Mouse (Mus musculus) gastrocnemius, adult 18-20 months (tissue): ENCODE data around the gene Dnajc1. TPM values are rescaled to one million over a fixed set of nuclear protein-coding genes. Genes with fewer than 3 reads are reported as not detected.

ENCODE experiments used
- DNase-seq: peaks from one replicate; pipeline ENCODE4 v3.0.0; 2021; ENCODE audit warnings: low spot score
- total RNA-seq, 2 experiments: library from RNA; stranded (reverse); gene quantifications; 2 replicates each; pipeline ENCODE4 v1.2.3; 2021

Gene Dnajc1
- total RNA-seq, 2 experiments from 2014 or later, result 8.7 to 10.4 TPM

GRCm38 (mm10) chr2:18307440-18308305, 85.0 kb downstream of the Dnajc1 start:
- DNase-seq, result no peak

GRCm38 (mm10) chr2:18300949-18301348, 91.7 kb downstream of the Dnajc1 start:
- DNase-seq, result no peak

DNA sequence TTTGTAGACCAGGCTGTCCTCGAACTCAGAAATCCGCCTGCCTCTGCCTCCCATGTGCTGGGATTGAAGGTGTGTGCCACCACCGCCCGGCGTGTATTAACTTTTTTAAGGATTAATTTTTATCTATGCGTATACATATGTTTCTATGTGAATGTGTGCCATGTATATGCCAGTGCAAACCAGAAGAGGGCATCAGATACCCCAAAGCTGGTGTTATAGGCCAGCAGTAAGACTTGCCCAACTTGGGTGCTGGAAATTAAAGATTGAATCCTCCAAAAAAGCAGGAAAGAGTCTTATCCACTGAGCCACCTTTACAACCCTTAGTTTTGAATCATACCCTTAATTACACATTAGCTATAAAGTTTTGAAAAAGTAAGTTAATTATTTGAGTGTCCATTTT, 107.5 kb downstream of the Dnajc1 start:
- DNase-seq, result no peak

DNA sequence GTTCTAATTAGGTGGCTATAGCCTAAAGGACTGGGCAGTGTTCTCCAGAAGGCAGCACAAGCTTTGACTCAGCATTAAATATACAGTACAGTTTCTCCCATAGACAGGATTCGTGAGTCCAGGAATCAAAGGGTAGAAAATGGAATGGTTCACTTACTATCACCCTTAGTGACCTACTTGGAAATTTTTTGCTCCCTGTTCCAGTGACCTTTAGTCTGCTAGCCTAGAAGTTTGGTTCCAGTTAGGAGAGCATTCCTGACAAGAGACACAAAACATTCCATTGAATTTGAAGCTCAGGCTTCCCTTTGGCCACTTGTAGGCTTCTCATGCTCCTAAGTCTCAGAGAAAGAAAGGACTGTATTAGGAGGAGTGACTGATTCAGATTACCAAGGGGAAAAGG, 126.9 kb downstream of the Dnajc1 start:
- no peak for DNase-seq

DNA sequence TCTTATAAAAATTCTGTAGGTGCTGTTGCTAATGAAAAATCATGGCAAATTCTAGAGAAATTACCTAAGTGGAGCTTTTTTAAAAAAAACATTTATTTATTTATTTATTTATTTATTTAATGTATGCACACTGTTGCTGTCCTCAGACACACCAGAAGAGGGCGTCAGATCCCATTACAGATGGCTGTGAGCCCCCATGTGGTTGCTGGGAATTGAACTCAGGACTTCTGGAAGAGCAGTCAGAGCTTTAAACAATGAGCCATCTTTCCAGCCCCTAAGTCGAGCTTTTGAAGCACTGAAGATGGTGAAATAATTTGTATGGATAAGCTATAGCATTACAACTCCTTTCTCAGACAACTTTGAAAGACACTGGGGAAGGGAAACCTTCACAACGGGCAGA, 128.1 kb downstream of the Dnajc1 start:
- no peak for DNase-seq

- no peak for DNase-seq
These were observed 130.3 kb downstream of the Dnajc1 start for GRCm38 (mm10) chr2:18262298-18262697.

- DNase-seq, result no peak
These were observed 143.4 kb downstream of the Dnajc1 start for GRCm38 (mm10) chr2:18249224-18249623.

DNA sequence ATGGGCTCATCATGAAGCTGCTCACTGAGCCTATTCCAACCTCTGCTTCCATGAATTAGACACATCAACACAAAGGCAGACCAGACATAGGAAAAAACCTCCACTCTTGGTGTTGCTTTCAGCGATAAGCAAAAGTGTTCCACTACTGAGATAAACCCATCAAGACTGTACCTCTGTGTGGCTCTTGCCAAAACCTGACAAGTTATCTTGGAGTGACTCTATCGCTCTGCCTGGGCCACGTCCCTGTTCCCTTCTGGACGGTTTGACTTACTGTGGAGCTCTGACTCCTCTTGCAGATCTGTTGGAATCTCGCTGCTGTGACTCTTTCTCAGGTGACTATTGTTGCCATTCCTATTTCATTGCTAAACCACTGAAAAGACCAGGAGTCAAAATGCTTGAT, 157.1 kb downstream of the Dnajc1 start:
- DNase-seq, result no peak

GRCm38 (mm10) chr2:18232883-18233567, 159.6 kb downstream of the Dnajc1 start:
- no peak for DNase-seq

DNA sequence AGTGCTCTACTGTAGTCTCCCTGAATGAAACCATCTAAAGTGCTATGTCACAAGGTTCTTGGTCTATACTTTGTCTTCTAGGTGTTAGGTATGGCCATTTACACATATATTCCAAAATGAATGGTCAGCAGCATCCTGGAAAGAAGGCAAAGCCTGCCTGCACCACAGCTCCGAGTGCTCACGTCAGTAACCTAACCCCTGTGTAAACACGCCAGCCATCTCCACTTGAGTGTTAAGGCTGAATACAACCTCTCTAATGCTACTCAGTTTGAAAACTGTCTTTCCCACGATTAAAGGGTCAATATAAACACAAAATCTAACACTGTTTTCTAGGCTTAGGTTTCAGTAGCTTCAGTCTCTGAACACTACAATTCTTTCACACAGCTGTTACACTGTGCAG, 161.5 kb downstream of the Dnajc1 start:
- DNase-seq, result no peak

GRCm38 (mm10) chr2:18229279-18229678, 163.4 kb downstream of the Dnajc1 start:
- DNase-seq, result peak; percentile 18

GRCm38 (mm10) chr2:18228486-18229062, 164.1 kb downstream of the Dnajc1 start:
- DNase-seq, result no peak

DNA sequence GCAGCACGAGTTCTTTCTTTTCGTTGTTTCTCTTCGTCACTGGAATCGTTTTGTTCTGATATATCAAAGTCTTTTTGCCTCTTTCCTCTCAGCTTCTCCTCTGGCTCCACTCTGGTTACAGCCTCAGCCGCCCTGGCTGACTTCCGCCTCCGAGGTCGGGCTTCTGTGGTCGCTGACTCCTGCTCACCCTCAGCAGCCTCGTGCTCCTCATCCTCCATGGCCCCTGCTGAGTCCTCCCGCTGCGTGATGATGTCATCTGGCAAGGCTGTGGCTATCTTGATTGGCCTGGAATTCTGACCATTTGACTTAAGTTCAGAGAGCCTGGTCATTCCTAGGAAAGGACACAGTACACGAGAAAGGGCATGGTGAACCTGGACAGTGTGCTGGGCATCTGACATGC, 173.1 kb downstream of the Dnajc1 start:
- DNase-seq, result no peak

DNA sequence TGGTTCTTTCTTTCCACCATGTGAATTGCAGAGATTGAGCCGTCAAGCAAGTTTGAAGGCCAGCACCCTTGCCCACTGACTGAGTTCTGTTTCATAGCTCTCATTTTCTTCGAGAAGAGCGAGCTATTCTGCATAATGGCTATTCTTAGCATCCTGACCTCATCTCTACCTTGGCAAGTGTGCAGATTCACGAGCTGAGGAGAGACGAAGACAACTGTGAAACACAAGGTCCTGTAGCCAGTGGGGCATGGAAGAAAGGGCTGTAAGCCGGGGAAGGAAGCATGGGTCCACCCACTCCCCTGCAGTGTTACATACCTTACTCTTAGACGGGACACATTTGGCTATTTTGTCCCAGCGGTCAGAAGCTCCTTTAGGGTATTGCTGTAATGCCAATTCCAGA, 173.5 kb downstream of the Dnajc1 start:
- peak; percentile 76 for DNase-seq

DNA sequence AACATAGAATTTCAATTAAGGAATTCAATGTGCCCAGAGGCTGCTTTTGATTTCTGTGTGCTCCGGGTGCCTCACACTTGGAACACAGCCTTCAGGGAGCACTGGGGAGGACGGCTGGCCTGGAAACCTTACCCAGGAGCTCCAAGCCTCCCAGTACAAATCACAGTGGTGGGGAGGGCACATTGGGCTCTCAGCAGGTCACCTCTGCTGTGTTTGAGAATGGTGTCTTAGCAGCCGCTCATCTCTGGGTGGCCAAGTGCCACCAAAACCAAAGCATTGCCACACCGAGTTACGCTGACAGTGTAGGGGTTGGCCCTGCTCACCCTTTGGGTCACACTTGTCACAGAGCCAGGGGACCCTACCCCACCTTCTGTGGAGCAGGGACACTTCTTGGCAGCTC, 174.1 kb downstream of the Dnajc1 start:
- DNase-seq, result peak; percentile 42

DNA sequence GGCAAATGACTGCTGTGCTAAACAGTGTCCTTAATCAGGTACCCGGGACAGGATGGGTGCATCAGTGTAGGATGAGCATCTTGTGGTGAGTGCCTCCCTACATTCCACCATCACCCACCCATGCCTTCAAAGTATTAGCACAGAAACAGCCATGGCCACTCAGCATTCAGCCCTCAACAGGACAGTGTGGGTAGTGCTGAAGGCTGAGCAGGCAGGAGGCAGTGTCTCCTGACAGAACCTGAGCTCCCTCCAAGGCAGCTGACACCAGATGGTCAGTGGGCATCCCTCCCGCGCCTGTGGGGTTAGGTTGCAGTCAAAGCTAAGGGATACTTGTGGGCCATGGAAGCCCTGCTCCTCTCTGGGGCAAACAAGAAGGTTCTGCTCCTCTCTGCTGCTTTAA, 174.8 kb downstream of the Dnajc1 start:
- DNase-seq, result peak; percentile 77

- DNase-seq, result no peak
These were observed 178.6 kb downstream of the Dnajc1 start for GRCm38 (mm10) chr2:18214031-18214430.

DNA sequence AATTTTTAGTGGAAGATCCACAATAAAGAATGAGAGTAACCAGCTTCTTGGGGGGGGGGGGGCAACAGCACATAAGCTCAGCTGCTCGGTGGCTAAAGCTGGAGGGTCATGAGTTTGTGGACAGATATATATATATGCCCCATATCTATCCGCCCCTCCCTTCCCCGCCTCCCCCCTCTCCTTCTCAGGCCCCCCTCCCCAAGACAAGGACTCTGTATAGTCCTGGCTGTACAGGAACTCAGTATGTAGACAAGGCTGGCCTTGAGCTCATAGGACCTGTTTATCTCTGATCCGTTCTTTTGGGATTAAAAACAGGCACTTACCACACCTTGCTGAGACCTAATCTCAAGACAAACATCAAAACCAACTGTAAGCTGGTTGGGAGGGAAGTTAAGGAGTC, 182.7 kb downstream of the Dnajc1 start:
- no peak for DNase-seq

DNA sequence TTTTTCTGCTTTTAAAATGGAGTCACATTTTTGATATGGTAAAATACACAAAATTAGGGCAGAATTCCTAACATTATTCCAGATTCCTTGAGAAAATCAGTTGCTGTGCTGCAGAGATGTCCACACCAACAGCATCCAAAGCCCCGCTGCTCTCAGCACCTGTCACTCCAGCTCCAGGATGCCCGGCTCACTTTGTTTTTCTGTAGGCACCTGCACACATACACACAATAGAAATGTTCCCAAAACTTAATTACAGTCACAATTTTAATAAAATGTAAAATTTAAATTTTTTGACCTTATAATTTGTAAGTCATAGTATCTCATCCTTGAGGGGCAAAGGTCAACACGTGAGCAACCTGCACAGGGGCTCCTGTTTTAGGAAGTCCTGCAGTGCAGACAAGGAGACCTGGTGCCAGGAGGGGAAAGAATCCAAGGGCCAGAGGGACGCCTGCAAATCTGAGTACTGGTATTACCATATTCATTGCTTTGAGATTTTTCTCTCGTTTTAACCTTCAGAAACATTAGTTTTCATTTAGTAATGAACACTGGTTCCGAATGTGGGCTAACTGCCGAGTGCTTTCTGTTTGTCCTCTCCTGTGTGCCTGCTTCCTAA, 183.3 kb downstream of the Dnajc1 start:
- no peak for DNase-seq

DNA sequence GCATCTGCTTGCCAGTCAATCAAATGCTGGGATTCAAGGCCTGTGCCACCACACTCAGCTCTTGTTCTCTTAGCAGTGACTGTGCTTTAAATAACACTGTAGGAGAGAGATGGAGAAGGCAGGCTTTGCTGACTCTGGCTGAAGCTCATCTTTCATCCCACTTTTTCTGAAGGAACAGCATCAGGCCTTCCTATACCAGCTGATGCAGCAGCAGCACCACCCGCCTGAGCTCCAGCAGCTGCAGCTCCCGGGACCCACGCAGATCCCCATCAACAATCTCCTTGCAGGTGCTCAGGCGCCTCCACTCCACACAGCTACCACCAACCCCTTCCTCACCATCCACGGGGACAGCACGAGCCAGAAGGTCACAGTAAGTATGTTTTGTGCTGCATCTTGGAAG, 184.1 kb downstream of the Dnajc1 start:
- no peak for DNase-seq

DNA sequence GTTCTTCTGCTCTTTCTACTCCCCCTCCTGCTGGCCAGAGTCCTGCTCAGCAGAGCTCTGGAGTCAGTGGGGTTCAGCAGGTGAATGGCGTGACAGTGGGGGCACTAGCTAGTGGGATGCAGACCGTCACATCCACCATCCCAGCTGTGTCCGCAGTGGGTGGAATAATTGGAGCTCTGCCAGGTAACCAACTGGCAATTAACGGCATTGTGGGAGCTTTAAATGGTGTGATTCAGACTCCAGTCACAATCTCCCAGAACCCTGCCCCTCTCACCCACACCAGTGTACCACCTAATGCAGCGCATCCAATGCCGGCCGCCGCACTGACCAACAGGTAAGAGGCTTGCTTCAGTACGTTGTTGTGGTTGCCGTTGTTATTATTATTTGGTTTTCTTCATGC, 185.8 kb downstream of the Dnajc1 start:
- no peak for DNase-seq

DNA sequence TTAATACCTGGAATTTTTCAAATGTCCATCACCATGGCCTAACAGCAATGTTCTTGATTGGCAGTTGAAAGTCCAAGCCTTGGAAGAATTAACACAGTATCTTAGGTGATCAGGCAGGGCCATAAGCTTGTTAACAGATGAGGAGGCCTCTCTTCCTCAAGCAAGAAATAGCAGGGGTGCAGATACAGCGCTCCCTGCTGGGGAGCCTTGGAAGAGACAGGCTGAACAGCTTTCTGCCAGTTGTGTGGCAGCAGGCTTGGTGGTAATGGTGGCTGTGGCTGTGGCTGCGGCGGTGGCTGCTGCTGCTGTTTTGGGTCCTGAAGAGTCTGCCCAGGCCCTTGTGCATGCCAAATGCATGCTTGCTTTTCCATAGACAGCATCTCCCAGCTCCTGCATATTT, 187.5 kb downstream of the Dnajc1 start:
- peak; percentile 48 for DNase-seq
